Mouse (Mus musculus) cortical plate, adult 2 months (tissue): ENCODE measurements at regions not wholly inside any gene's neighbourhood (a gene's known extent, or its start where the extent isn't known, plus 50 kb on each side); places are given as distances from the start of the nearest gene placed in this dataset.

ENCODE experiments used
- CTCF ChIP-seq: fragments of 200-500 bp; IDR thresholded peaks from 2 replicates; pipeline ENCODE4 v1.5.1; 2011; ENCODE audit warnings: mild to moderate bottlenecking, control low read depth, low read length; ENCODE audit not compliant: insufficient read depth; ENCODE audit errors: extremely low read depth
- POLR2A ChIP-seq: fragments of 200-500 bp; IDR thresholded peaks from 2 replicates; pipeline ENCODE4 v1.6.1; 2011; ENCODE audit warnings: mild to moderate bottlenecking, low read length, control low read depth; ENCODE audit not compliant: insufficient read depth; ENCODE audit errors: extremely low read depth

DNA sequence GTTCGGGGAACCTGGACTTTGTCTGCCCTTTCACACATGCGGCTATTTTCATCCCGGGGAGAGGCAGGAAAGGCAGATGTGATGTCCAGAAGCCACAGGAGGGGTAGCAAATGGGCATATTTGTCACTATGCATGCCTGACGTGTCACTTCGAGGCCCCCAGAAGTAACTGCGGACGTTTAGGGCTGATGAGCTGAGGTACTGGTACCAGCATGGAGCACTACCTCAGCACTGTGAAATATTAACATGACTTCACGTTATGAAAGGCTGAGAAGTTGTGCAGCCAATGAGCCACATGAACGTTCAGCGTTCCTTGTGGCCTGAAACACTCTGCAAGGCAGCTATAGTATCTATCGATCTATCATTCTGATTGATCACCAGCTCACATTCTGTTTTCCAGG lies 255.1 kb downstream of the Zfp704 start:
- TF ChIP-seq POLR2A (no peak), CTCF (no peak)
